Mouse (Mus musculus): ENCODE measurements around the gene Fam111a.

GRCm38 (mm10) chr19:12638049-12638448 is 92.5 kb downstream of the Fam111a start:
- no peak for TF ChIP-seq CTCF (conservative IDR thresholded peaks at IDR 0.05 in 1 of 2, IDR thresholded peaks at IDR 0.05 in 1 of 2; ENCODE audit: low read depth in 2 of 2, low read length in 2 of 2)
- no peak for TF ChIP-seq ZMIZ1 (IDR thresholded peaks at IDR 0.05; ENCODE audit: low read depth, low read length)
- no peak for TF ChIP-seq ZNF384 (IDR thresholded peaks at IDR 0.05; ENCODE audit: low read depth, low read length)
- no peak for TF ChIP-seq ZC3H11A (IDR thresholded peaks at IDR 0.05; ENCODE audit: low read depth, low read length)
- TF ChIP-seq EP300 (IDR thresholded peaks at IDR 0.05; ENCODE audit: low read length), result no peak
- no peak for TF ChIP-seq TBP (conservative IDR thresholded peaks at IDR 0.05; ENCODE audit: low read depth, low read length)
- TF ChIP-seq ELF1 (IDR thresholded peaks at IDR 0.05; ENCODE audit: low read depth, low read length), result no peak
- no peak for TF ChIP-seq MEF2A (IDR thresholded peaks at IDR 0.05; ENCODE audit: borderline replicate concordance, low read depth, low read length)
- no peak for TF ChIP-seq POLR2A (IDR thresholded peaks at IDR 0.05; ENCODE audit: low read depth, low read length)
- TF ChIP-seq RCOR1 (conservative IDR thresholded peaks at IDR 0.05; ENCODE audit: low read depth, low read length), result no peak
